Mouse (Mus musculus) bone marrow, adult 2 months (tissue): ENCODE data around the gene Vti1a. TPM values are rescaled to one million over a fixed set of nuclear protein-coding genes. Genes with fewer than 3 reads are reported as not detected.

Experiments
- H3K27ac ChIP-seq: fragments of 200-500 bp; 2 replicates; pipeline ENCODE4 v1.5.1; 2012; ENCODE audit warnings: low read depth, mild to moderate bottlenecking, control low read depth, inconsistent platforms, low read length; ENCODE audit not compliant: control insufficient read depth, poor library complexity, insufficient read depth
- H3K4me1 ChIP-seq: fragments of 200-500 bp; 2 replicates; pipeline ENCODE4 v1.6.1; 2011; ENCODE audit warnings: low read length; ENCODE audit not compliant: control insufficient read depth, insufficient read depth
- H3K4me3 ChIP-seq: fragments of 200-500 bp; replicated peaks from 2 replicates; pipeline ENCODE3; 2011; ENCODE audit warnings: mild to moderate bottlenecking, low read depth, low read length, control low read depth; ENCODE audit not compliant: control insufficient read depth
- CTCF ChIP-seq: fragments of 200-500 bp; IDR thresholded peaks from 2 replicates; pipeline ENCODE4 v1.5.1; 2011; ENCODE audit warnings: low read length, control low read depth; ENCODE audit not compliant: control insufficient read depth, insufficient read depth
- POLR2A ChIP-seq: fragments of 200-500 bp; IDR thresholded peaks from 2 replicates; pipeline ENCODE4 v1.6.1; 2011; ENCODE audit warnings: low read depth, mild to moderate bottlenecking, control low read depth, low read length, borderline replicate concordance; ENCODE audit not compliant: control insufficient read depth
- WGBS: fragments of 180-500 bp; shearing (Covaris S2); methylation state at CpG from one replicate; pipeline ENCODE4 v1.1.7; 2018; 5-methylcytosine and 5-hydroxymethylcytosine counted together
- polyA plus RNA-seq: library from polyadenylated mRNA; stranded (reverse); fragments of >200 nt; gene quantifications from 2 replicates; pipeline ENCODE4 v1.2.4, GENCODE M21; 2011; ENCODE audit warnings: low replicate concordance; ENCODE audit not compliant: missing spikeins, insufficient read depth, insufficient read length

Gene Vti1a
- polyA plus RNA-seq, 1 experiment = 11.4 TPM

GRCm38 (mm10) chr19:55299378-55299777, 16.7 kb upstream of the Vti1a start:
- H3K4me1 ChIP-seq = no peaks in the 10 kb centered on the region; the same call in 1 of the 2 replicates
- TF ChIP-seq POLR2A (no peak), CTCF (no peak)
- 84% methylated on average over 1 of the region's 1 CpGs for WGBS
- no peak overlapping the region for H3K27ac ChIP-seq
- no peak overlapping the region for H3K4me3 ChIP-seq

- 82% methylated on average over 3 of the region's 3 CpGs for WGBS
- no peak overlapping the region for H3K4me3 ChIP-seq
- no peaks in the 10 kb centered on the region; the same call in 1 of the 2 replicates for H3K4me1 ChIP-seq
- TF ChIP-seq CTCF (no peak), POLR2A (no peak)
- H3K27ac ChIP-seq = no peak overlapping the region
Observed at GRCm38 (mm10) chr19:55300525-55300924, 15.6 kb upstream of the Vti1a start.

- H3K27ac ChIP-seq = no peak overlapping the region
- TF ChIP-seq POLR2A = no peak
- no peak for TF ChIP-seq CTCF
- H3K4me1 ChIP-seq = no peaks in the 10 kb centered on the region
- no peak overlapping the region for H3K4me3 ChIP-seq
Observed at GRCm38 (mm10) chr19:55305024-55305423, 11.1 kb upstream of the Vti1a start.

- H3K27ac ChIP-seq = peak overlapping the region; percentile 63; the same call in 1 of the 2 replicates
- WGBS = 63% methylated on average over 8 of the region's 8 CpGs
- H3K4me1 ChIP-seq = no peaks in the 10 kb centered on the region; the same call in 1 of the 2 replicates
- no peak overlapping the region for H3K4me3 ChIP-seq
- no peak for TF ChIP-seq POLR2A
Observed at GRCm38 (mm10) chr19:55311874-55312273, 4.2 kb upstream of the Vti1a start.

GRCm38 (mm10) chr19:55313649-55314048, 2.4 kb upstream of the Vti1a start:
- WGBS = 98% methylated on average over 2 of the region's 2 CpGs
- no peak for TF ChIP-seq POLR2A
- no peak for TF ChIP-seq CTCF
- Histone ChIP-seq H3K4me1 (no peaks in the 10 kb centered on the region; the same call in 1 of the 2 replicates), H3K4me3 (no peak overlapping the region), H3K27ac (no peak overlapping the region)

GRCm38 (mm10) chr19:55315452-55316108, 515 bp upstream of the Vti1a start, which contains the start of gene Zdhhc6:
Zdhhc6 (minus strand) TSS chr19:55316032.
- TF ChIP-seq CTCF (no peak), POLR2A (peak; percentile 79; the same call in 1 of the 2 replicates)
- Histone ChIP-seq H3K4me3 (peak within 1 kb of the TSS; percentile 96), H3K4me1 (no peaks in the 10 kb centered on the region; the same call in 1 of the 2 replicates), H3K27ac (peak within 1 kb of the TSS; percentile 90)
- WGBS = under 1% methylated on average over 60 of the region's 60 CpGs

- WGBS = 23% methylated on average over 10 of the region's 10 CpGs
- Histone ChIP-seq H3K27ac (no peak overlapping the region), H3K4me3 (peak overlapping the region; percentile 14), H3K4me1 (no peaks in the 10 kb centered on the region; the same call in 1 of the 2 replicates)
- TF ChIP-seq POLR2A (no peak), CTCF (no peak)
Observed at GRCm38 (mm10) chr19:55316901-55317300, 806 bp downstream of the Vti1a start.

GRCm38 (mm10) chr19:55319036-55319435, 2.9 kb downstream of the Vti1a start:
- TF ChIP-seq CTCF (no peak), POLR2A (no peak)
- Histone ChIP-seq H3K4me3 (no peak overlapping the region), H3K4me1 (no peaks in the 10 kb centered on the region; the same call in 1 of the 2 replicates), H3K27ac (no peak overlapping the region)
- 50% methylated on average over 3 of the region's 3 CpGs for WGBS

- 57% methylated on average over 5 of the region's 5 CpGs for WGBS
- TF ChIP-seq CTCF (no peak), POLR2A (no peak)
- Histone ChIP-seq H3K27ac (no peak overlapping the region), H3K4me1 (no peaks in the 10 kb centered on the region; the same call in 1 of the 2 replicates), H3K4me3 (no peak overlapping the region)
Observed at GRCm38 (mm10) chr19:55319521-55319920, 3.4 kb downstream of the Vti1a start.

GRCm38 (mm10) chr19:55322604-55323003, 6.5 kb downstream of the Vti1a start:
- no peaks in the 10 kb centered on the region for H3K4me1 ChIP-seq
- no peak overlapping the region for H3K27ac ChIP-seq
- TF ChIP-seq POLR2A = no peak
- no peak for TF ChIP-seq CTCF
- 85% methylated on average over 8 of the region's 8 CpGs for WGBS
- H3K4me3 ChIP-seq = no peak overlapping the region
